Mouse (Mus musculus) stomach, postnatal 0 days (tissue): Measurements from ENCODE around the gene Phldb1.

Experiments used
- CTCF ChIP-seq: IDR thresholded peaks from 2 replicates; pipeline ENCODE4 v1.5.1; 2016; ENCODE audit warnings: antibody characterized with exemption, low read depth, mild to moderate bottlenecking, moderate library complexity
- EP300 ChIP-seq: optimal IDR thresholded peaks from 2 replicates; pipeline ENCODE3; 2016; ENCODE audit warnings: antibody characterized with exemption

GRCm38 (mm10) chr9:44726431-44727146, 8.4 kb downstream of the Phldb1 start:
- TF ChIP-seq EP300 = no peak
- no peak for TF ChIP-seq CTCF
